Mouse (Mus musculus) G1E (cell line): ENCODE measurements around the gene Arhgap10. TPM values are rescaled to one million over a fixed set of nuclear protein-coding genes. Genes with fewer than 3 reads are reported as not detected.

Source experiments
- ATAC-seq: 2 replicates; pipeline ENCODE4 v1.8.0; 2016; ENCODE audit warnings: mild to moderate bottlenecking; ENCODE audit not compliant: insufficient number of reproducible peaks, poor library complexity, low FRiP score, severe bottlenecking; ENCODE audit errors: extremely low read depth
- DNase-seq: peaks from one replicate; pipeline ENCODE4 v3.0.0; 2012; ENCODE audit warnings: low spot score
- H3K27me3 ChIP-seq: 2 replicates; pipeline ENCODE4 v1.6.1; 2012; ENCODE audit warnings: mild to moderate bottlenecking, low read length, inconsistent platforms; ENCODE audit not compliant: insufficient read depth
- H3K36me3 ChIP-seq: replicated peaks from 2 replicates; pipeline ENCODE3; 2012; ENCODE audit warnings: mild to moderate bottlenecking, inconsistent platforms
- H3K4me1 ChIP-seq: 2 replicates; pipeline ENCODE4 v1.6.1; 2012; ENCODE audit warnings: low read depth, low read length, inconsistent platforms, mixed read lengths; ENCODE audit not compliant: insufficient read depth
- H3K4me3 ChIP-seq: 2 replicates; pipeline ENCODE4 v1.5.1; 2012; ENCODE audit warnings: low read depth, mild to moderate bottlenecking, inconsistent platforms, low read length, moderate library complexity, mixed read lengths
- H3K9me3 ChIP-seq: replicated peaks from 2 replicates; pipeline ENCODE4 v1.6.1; 2012; ENCODE audit warnings: inconsistent platforms
- CTCF ChIP-seq: IDR thresholded peaks from 2 replicates; pipeline ENCODE4 v1.5.1; 2012; ENCODE audit warnings: low read depth, low read length, inconsistent platforms, mixed read lengths
- GATA1 ChIP-seq: IDR thresholded peaks from 2 replicates; pipeline ENCODE4 v1.6.1; 2012; ENCODE audit warnings: borderline replicate concordance, low read length, inconsistent platforms, mixed read lengths
- GATA2 ChIP-seq: IDR thresholded peaks from 2 replicates; pipeline ENCODE4 v1.6.1; 2012; ENCODE audit warnings: low read depth, low read length, inconsistent platforms, borderline replicate concordance
- POLR2AphosphoS5 ChIP-seq: IDR thresholded peaks from 2 replicates; pipeline ENCODE4 v1.6.1; 2012; ENCODE audit warnings: low read depth, low read length, inconsistent platforms; ENCODE audit not compliant: insufficient replicate concordance
- TAL1 ChIP-seq: conservative IDR thresholded peaks from 2 replicates; pipeline ENCODE4 v1.6.1; 2012; ENCODE audit warnings: low read depth, low read length, inconsistent platforms, mixed read lengths
- polyA plus RNA-seq: library from polyadenylated mRNA; stranded (reverse); fragments of >175 nt; gene quantifications from 2 replicates; pipeline ENCODE4 v1.2.3, GENCODE M21; 2012
- total RNA-seq, 2 experiments: library from RNA; stranded (forward) in 1 of 2; stranded (reverse) in 1 of 2; fragments of 200-1000 nt in 1 of 2; fragments of >200 nt in 1 of 2; fragmentation: Nextera tagmentation in 1 of 2; gene quantifications; 2 replicates each; pipeline ENCODE4 v1.2.3; 2014 to 2017

Gene Arhgap10
- total and polyA plus RNA-seq, 3 experiments: 20.3 to 26.1 (median 22.7) TPM

DNA sequence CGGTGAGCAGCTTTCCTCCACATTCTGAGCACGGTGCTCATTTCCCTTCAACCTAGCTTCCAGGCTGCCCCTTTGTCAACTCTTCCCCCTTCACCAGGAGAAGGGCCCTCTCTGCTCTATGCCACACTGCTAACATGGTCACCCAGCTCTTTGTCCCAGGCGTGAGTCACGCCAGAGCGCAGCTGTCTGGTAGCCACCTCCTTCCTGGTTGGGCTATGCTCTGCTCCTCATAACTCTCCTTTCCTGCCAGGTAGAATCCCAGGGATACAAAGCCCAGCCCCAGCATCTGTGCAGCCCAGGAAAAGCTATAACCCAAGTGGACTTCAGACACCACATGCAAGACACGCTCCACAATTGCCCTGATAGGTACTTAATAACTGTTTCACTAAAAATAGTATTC, 256.5 kb downstream of the Arhgap10 start:
- no peak overlapping the region for H3K4me3 ChIP-seq
- no peaks in the 10 kb centered on the region for H3K4me1 ChIP-seq
- no peaks in the 10 kb centered on the region for H3K9me3 ChIP-seq
- no peaks in the 10 kb centered on the region for H3K27me3 ChIP-seq
- peaks cover 66% of the 10 kb centered on the region for H3K36me3 ChIP-seq
- ATAC-seq (no peak), DNase-seq (no peak)
- TF ChIP-seq GATA2 (no peak), GATA1 (no peak), CTCF (no peak), POLR2AphosphoS5 (no peak), TAL1 (no peak)

DNA sequence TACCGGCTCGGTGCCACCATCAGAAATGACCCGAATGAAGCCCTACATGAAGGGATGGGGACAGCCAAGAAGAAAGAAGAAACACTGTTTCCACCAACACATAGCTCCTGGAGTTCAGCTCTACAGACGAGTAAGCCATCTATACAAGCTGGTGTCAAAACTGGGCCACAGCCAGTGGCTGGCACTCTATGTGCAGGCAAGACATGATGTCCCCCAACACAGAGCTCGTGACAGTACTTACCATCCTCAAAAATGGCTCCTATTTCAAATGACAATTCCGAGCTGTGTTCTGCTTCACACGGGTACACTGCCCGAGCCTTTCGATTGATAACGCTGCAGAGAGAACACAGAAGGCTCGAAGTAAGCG, 260.7 kb downstream of the Arhgap10 start:
- ATAC-seq (no peak), DNase-seq (no peak)
- TF ChIP-seq GATA1 (no peak), CTCF (no peak), GATA2 (no peak), TAL1 (no peak)
- H3K4me3 ChIP-seq: no peak overlapping the region
- no peaks in the 10 kb centered on the region for H3K9me3 ChIP-seq
- H3K27me3 ChIP-seq: no peaks in the 10 kb centered on the region
- H3K36me3 ChIP-seq: peaks cover 79% of the 10 kb centered on the region
- H3K4me1 ChIP-seq: no peaks in the 10 kb centered on the region

DNA sequence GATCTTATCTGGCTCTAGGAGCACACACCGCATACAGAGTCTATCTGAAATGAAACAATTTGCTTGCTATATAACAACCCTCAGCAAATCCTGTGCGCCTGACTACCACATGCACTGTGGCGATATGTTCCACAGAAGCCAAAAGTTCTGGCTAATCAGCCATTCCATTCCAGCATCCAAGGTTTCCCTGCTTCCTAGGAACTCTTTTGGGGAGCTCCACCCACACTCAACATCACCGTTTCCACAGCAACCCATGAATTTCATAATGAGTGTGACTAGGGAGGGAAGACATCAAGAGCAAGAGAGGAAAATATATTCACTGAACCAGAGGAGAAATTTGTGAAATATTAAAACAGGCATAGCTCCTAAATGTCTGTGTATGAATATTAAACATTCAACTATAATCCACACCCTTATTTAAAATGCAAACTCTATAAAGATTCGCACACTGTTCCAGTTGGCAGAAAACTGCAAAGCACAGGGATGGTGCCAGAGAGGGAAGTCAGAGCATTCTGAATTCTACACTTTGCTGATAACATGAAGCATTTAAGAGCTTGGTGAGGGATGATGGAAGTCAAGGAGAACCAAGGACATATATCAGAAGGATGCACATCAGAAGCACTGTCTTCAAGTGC, 261.2 kb downstream of the Arhgap10 start:
- ATAC-seq (no peak), DNase-seq (no peak)
- Histone ChIP-seq H3K9me3 (no peaks in the 10 kb centered on the region), H3K4me3 (no peak overlapping the region), H3K27me3 (no peaks in the 10 kb centered on the region), H3K4me1 (no peaks in the 10 kb centered on the region), H3K36me3 (peaks cover 82% of the 10 kb centered on the region)
- TF ChIP-seq TAL1 (no peak), GATA1 (no peak), POLR2AphosphoS5 (no peak), GATA2 (no peak)

DNA sequence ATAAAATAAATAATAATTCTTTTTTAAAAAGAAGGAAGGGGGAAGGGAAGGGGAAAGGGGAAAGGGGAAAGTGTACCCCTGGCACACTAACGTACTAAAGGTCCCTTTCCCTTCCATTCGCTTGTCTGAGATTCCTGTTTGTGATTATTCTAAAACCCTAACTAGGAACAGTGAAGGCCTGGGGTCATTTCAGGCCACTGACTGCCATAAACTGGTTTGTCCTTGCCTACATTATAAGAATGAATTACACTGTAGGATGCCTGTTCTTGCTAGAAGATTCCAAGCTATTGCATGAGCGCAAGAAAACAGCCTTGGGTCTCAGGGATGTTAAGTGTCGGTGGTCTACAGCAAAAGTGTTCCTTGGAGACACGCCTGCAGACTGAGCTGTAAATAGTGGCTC, 263.3 kb downstream of the Arhgap10 start:
- Histone ChIP-seq H3K9me3 (no peaks in the 10 kb centered on the region), H3K36me3 (peaks cover 93% of the 10 kb centered on the region), H3K4me3 (no peak overlapping the region), H3K4me1 (no peaks in the 10 kb centered on the region), H3K27me3 (no peaks in the 10 kb centered on the region)
- DNase-seq (no peak), ATAC-seq (no peak)
- no peak for TF ChIP-seq POLR2AphosphoS5

DNA sequence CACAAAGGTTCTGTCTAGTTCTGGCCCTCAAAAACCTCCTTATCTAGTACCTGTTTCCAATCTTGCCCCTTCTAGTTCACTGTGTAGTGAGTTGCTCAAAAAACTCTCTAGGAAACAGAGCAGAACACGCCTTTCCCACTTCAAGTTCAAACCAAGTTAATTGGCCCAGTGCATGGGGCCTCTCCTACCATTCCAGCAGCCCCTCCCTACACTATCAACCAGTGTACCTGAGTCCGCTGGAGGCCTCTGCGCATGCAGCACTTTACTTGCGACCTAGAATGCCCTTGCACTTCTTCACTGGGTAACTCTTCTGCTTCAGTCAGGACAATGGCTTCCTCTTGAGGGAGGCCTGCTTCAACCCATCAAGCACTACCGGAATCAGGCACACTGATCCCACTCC, 266.6 kb downstream of the Arhgap10 start:
- Histone ChIP-seq H3K4me3 (no peak overlapping the region), H3K36me3 (peaks cover 96% of the 10 kb centered on the region), H3K4me1 (no peaks in the 10 kb centered on the region), H3K9me3 (no peaks in the 10 kb centered on the region), H3K27me3 (no peaks in the 10 kb centered on the region)
- no peak for DNase-seq
- no peak for TF ChIP-seq GATA2
- TF ChIP-seq TAL1: no peak
- TF ChIP-seq GATA1: no peak
- no peak for TF ChIP-seq POLR2AphosphoS5
- TF ChIP-seq CTCF: no peak
- no peak for ATAC-seq

DNA sequence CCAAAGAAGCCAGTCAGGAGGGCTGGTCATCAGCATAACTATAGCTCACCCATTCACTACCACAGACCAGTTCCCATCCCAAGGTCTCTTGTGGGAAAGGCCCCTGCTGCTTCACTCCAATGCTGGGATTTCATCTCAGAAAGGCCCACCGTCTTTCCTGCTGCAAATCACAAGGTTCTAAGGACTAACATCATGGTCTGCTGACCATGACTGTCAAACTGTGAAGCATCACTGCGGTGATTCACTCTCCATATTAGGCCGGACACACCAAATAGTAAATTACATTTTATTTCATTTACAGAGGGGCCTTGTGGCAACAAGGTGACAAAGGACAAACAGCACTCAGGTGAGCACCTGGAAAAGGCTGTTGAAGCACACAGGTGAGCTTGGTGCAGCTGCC, 267.7 kb downstream of the Arhgap10 start:
- ATAC-seq (no peak), DNase-seq (no peak)
- Histone ChIP-seq H3K27me3 (no peaks in the 10 kb centered on the region), H3K4me1 (no peaks in the 10 kb centered on the region), H3K9me3 (no peaks in the 10 kb centered on the region), H3K4me3 (no peak overlapping the region), H3K36me3 (peaks cover 93% of the 10 kb centered on the region)
- TF ChIP-seq GATA2 (no peak), TAL1 (no peak)

DNA sequence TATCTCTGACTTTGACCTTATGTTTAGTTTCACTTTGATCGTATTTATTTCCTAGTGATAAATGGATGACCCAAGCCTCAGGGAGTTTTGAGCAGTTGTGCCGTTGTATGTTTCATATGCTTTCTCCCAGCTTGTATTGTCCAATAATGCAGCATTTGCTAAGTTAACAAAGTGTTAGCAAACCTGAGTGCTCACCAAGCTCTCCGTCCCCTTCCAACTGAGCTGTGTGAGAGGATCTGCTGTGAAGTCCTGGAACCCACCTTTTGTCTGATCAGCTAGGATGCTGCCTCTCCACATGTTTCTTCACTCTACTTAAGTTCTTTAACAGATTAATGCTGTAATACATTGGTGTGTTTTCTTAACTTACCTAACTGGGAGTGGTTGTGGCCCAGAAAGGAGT, 276.4 kb downstream of the Arhgap10 start:
- Histone ChIP-seq H3K27me3 (no peaks in the 10 kb centered on the region), H3K36me3 (peaks cover 13% of the 10 kb centered on the region), H3K4me1 (no peaks in the 10 kb centered on the region), H3K9me3 (no peaks in the 10 kb centered on the region), H3K4me3 (no peak overlapping the region)
- DNase-seq (no peak), ATAC-seq (no peak)
- no peak for TF ChIP-seq GATA1
- no peak for TF ChIP-seq GATA2
- TF ChIP-seq CTCF: no peak
- no peak for TF ChIP-seq TAL1
- no peak for TF ChIP-seq POLR2AphosphoS5
